Mouse (Mus musculus) ovary, postnatal 14 days (tissue): Measurements from ENCODE around the gene Ercc6l2.

Experiments used
- DNase-seq: peaks from one replicate; pipeline ENCODE4 v3.0.0; 2022; ENCODE audit warnings: low spot score

Gene Ercc6l2

GRCm38 (mm10) chr13:63814746-63815681, at the start of gene Ercc6l2:
TSS of gene Ercc6l2 (plus strand) at chr13:63815240.
- peak; percentile 98 for DNase-seq

GRCm38 (mm10) chr13:63766065-63766464, 49.0 kb upstream of the Ercc6l2 start:
- DNase-seq: no peak

DNA sequence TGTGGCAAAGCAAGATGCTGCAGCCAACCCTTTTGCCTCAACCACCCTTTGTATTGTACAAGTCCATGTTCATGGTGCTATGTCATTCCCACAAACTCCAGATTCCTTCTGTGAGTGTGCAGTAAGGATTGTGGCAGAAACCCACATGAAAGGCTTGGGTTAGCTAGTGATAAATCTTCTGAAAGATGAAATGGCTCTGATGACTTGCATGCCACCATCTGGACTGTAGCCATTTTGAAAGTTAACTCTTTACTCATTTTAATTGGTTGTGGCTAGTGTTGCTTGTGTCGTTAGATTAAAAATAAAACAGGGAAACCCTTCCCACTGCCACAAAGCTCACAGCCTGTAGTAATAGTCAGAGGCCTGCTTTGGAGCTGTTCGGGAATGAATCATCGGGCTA, 44.0 kb upstream of the Ercc6l2 start:
- no peak for DNase-seq

GRCm38 (mm10) chr13:63778925-63779324, 36.1 kb upstream of the Ercc6l2 start:
- DNase-seq: no peak

DNA sequence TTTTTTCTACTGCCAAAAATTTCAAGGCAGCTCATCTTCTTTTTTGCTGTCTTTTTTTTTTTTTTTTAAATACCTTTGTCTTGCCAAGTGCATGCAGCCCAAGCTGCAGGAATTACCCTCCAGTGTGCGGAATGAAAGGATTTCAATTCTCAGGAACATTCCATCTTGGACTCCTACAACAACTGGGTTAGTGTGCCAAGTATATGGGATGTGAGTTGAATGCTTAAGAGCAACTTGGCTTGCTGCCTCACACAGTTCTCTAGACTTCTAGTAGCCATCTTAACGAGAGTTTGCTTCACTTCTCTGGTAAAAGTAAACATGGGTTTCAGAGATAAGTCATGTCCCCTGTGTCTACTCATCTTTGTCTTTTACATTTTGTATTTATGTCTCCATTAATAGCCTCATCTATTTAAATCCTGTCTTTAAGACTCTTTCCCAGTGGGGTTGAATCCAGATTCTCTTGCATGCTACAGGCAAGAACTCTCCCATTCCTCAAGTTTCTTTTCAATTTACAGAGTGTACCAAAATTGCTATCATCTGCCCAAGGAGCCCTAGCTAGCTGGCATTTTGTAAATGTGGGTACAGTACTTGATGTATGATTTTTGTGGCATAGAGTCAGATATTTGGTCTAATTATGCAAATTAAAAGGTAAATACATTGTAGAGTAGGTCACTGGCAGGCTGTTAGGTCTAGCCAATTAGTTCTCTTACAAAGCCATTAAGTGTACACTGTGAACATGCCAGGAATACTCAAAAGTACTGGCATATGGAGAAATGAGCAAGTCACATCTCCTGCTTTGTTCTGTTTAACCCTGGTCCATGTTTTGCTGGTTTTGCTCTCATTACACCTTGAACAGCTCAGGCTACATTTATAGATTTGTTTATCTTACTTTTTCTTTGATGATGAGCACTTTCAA, 35.4 kb upstream of the Ercc6l2 start:
- no peak for DNase-seq

DNA sequence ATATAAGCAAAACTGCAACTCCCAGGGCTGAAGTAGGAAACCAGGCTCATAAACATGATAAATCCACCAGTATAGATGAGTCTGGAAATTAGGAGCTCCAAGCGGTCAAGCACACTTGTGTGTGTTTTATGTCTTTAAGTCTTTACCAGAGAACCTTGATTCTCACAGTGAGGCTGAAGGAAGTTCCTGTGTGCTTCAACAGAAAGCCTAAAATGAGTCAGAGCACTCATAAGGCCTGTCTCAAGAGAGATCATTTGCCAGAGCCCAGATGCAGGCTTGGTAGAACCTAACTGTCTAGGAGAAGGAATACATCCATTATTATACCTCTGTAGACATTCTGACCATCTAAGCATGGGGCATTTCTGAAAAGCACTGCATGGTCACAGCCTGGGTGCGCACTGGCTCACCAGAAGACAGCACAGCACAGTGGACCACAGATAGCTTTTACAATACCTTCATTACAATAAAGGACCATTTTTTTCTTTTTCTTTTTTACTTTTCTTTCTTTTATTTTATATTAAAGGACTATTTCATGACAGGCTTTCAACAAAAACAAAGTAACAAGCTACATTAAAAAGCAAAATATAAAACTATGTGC, 22.7 kb upstream of the Ercc6l2 start:
- DNase-seq: no peak

DNA sequence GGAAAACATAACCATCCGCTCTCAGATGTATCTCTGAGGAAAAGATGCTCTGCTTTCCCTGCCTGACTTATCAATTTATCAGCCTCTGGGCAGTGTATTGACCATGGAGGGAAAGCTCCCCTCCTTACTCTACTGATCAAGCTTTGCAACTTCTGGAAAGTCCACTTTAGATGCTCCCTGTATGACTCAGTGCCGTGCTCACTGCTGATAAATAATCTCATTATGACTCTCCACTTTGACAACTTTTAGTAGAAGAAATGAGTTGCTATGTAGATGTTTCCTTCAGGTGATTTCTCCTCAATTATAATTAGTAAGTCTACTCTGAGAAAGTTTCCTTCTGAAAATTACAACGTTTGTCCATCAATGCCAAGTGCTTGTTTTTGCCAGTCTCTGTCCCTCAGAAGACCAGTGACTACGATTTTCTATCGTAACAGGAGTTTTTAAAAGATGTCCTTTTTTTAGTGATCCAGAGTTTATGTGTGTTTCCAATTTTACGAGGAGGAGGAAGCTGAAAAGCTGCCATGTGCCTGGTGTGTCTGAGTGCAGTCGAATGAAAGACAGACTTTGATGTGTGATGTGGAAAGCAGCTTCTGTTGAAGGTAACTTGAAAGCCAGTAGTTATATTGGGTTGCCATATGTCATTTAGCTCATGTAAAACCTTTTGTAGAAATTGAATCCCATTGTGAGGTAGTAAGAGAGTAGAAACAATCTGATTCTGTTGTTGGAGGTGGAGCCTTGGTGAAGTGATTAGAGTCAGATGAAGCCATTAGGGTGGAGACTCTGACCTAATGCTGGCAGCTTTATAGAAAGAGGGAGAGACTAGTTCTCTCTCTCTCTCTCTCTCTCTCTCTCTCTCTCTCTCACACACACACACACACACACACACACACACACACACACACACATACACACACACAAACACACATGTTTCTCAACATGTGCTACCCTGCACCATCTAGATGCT, 21.4 kb upstream of the Ercc6l2 start:
- no peak for DNase-seq

DNA sequence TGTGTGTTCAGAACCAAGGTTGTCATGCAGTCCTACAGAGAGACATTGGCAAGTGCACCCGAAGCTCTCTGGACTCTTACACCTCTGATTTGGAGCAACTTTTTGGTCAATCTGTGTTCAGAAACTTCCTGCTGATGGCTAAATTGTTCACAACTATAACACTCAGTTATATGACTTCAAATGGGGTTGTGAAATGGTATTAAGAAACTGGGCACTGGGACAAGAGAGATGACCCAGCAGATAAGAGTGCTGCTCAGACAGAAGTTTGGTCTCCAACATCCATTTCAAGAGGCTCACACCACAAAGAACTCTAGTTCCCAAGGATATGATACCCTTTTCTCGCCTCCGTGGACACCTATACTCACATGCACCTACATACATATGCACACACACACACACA, 16.4 kb upstream of the Ercc6l2 start:
- no peak for DNase-seq

- DNase-seq: no peak
These were observed 15.1 kb upstream of the Ercc6l2 start for GRCm38 (mm10) chr13:63799940-63800339.

DNA sequence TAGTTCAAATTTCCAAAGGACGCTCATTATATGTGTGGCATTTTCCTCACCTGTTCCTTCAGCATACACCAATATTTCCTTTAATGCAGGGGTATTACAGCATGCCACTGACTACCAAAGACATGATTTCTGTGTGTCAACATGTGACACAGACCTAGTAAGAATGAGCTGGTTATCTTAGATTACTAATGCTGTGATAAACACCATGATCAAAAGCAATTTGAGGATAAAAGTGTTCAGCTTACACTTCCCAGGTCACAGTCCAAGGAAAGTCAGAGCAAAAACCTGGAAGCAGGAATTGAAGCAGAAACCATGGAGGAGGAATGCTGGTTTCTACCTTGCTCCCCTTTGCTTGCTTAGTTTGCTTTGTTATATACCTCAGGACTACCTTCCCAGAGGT, 13.8 kb upstream of the Ercc6l2 start:
- no peak for DNase-seq

DNA sequence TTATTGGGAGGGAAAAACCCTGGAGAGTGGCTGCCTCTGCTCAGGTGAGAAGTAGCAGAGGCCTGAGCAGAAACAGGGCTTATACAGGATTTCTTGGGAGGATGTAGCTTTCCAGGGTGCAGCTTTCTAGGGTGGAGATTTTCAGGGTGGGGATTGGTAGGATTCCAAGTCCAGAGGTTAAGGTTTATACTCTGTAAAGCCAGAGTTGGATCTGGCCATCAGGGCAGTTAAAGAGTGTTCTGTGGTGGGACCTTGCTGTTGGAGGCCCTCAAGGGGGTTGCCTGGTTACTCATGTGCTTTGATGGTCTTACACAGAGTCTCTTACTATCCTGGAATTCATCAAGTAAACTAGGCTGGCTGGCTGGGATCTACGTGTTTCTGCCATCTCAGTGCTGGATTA, 7.8 kb upstream of the Ercc6l2 start:
- no peak for DNase-seq

DNA sequence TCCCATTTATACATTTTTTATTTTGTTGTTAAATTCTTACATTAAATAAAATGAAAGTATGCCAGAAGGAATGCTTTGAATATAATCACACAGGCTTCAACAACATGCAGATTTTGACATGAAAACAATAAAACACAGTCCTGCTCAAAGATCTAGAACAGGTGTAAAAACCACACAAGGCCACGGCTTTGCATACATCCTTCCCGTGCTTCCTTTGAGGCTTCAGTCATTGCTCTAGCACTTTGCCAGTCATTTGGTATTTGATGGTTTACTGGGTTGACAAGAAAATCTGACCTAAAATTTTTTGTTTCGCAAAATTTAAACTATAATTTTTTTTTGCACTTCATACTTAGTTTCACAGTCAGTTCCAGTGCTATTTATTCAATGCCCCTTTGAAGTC, 7.1 kb upstream of the Ercc6l2 start:
- DNase-seq: no peak

DNA sequence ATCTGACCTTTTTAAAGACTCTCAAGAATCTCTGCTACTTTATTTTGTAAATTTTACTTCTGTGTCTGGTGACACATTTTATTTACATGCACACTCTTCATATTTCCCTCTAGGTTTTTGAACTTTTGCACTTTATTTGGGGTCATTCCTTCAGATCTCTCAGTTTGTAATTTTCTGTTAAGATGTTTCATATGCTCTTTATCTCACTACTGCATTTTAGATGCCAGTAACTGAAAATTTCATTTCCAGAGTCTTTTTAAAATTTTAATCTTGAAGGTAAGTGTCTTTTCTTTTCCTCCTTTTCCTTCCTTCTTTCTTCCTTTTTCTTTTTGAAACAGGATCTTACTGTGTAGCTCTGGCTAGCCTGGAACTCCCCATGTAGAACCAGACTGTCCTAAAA, 3.6 kb upstream of the Ercc6l2 start:
- no peak for DNase-seq

DNA sequence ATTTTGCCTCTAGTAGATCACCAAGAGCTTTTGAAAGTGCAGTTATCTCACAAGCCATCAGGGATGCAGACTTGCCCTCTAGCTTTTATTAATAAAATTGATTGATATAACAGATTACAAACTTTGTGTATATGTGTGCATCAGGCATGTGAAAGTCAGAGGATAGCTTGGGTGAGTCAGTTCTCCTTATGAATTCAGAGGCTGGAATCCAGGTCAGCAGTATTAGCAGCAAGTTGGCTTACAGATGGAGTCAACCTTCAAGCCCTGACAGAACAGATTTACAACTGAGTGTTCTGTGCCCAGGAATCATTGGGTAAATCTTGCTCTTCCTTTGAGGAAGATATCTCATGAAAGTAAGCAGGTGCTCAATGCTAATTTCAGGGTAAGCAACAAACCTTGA, 891 bp downstream of the Ercc6l2 start:
- DNase-seq: no peak

DNA sequence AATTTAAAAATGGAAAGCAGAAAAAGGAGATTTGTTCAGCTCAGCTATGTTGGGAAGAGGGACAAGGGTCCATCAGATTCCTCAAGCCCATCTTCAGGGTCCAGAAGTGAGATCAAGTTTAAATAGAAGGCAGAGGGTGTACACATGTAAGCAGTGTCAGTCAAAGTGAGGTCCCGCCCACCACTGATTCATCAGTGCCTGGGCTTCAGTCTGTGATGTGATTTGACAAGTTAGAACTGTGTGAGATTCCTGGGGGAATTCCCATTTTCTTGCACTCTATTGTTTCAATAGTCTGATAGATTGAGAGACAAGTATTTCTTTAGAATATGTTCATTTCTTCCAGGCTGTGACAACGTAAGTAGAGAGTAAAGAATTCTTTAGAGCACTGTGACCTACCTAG, 30.7 kb downstream of the Ercc6l2 start:
- DNase-seq: no peak

DNA sequence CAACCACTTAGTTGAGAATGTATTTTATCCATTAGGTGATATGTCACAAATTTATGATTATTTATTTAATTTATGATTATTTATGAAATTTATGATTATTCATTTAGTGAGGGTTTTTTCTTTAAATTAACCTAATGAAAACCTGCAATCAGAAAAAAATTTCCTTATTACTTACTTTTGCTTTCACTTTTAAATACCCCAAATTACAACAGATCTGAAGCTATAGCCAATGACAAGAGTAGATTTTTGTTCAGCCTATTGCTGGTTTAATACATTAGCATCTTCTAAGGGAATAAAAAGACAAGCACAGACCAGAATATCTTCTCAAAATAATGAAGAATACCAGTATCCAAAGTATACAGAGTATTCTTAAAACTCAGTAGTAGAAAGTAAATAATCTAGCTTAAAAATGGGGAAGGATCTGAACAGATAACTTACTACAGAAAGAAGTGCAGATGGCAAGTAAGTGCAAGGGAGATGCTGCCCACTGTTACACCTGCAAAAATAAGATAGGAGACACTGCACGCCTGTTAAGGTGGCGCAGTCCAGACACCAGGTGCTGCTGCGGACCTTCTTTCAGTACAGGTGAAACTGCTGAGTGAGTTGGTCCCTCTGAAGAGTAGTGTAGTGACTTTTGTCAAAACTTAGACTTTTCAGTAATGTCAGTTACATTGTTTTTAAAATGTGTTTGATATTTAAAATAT, 35.4 kb downstream of the Ercc6l2 start:
- DNase-seq: no peak

GRCm38 (mm10) chr13:63872585-63873282, 57.7 kb downstream of the Ercc6l2 start:
- no peak for DNase-seq

DNA sequence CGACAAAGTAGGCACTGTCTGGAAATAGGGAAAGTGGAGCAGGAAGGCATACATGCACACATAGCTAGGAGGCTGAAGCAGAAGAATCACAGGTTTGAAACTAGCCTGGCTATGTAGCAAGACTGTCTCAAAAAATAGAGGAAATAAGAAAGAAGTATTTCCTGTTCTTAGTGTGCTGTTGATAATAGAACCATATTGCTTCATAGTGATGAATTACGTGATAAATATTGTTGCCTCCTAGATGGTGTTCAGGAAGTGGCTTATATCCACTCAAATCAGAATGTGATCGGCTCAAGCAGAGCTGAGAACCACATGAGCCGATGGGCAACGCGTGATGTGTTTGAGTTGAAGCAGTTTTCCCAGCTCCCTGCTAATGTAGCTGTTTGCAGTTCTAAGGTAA, 62.1 kb downstream of the Ercc6l2 start:
- DNase-seq: no peak

DNA sequence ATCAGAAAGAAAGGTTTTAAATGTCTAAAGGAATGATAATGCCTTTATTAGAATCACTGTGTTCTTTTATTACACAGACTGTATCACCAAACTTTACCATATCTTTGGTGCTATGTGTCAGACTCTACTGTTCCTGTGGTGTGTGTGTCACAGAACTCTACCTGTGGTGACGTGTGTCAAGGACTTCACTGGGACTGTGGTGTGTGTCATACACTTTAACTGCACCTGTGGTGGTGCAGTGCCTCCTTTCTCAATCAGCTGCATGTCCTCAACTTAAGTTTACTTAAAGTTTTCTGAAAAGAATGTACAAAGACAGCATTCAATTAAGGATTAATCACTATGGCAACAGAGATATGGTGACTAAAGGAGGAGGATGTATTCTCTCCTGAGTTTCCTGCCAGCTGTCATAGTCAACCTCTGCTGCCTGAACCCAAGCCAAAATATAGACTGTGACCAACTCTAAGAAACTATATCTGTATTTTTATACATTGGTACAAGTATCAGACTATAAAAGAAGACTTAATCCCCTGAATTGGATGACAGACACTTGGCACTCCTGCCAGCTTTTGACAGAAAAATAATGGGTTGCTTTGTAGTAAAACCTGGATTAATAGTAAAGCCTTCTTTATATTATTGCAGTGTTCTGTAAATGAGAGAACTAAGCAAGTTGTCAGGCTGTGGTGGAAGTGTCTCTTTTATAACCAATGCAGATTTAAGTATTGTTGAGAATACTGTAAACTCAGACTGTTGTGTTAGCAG, 64.2 kb downstream of the Ercc6l2 start:
- no peak for DNase-seq

DNA sequence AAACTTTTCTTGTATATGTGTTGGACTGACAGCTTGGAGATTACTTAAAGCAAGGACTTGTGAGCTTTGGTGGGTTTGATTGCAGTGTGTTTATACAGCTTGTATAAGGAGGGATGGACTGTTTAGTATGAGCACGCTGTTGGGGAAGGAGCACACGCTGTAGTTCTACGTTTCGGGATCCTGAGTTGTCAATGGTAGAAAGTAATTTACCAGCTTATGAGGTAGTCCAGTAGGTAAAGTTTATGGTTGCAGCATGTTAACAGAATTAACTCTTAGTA, 64.8 kb downstream of the Ercc6l2 start:
- no peak for DNase-seq
